Comparison of ENCODE assay signal across 8 mouse cellular contexts in genomic region chr11:100969189-100969743, GRCm38 (mm10). TPM values are rescaled to one million over a fixed set of nuclear protein-coding genes. Genes with fewer than 3 reads are reported as not detected.
DNase-seq lines count a peak whose midpoint lies in the region; ATAC-seq and TF ChIP-seq lines count a peak whose summit lies in the region.

No protein-coding gene starts in this region.

- peaks cover 60% of the 10 kb centered on the region for H3K79me2 ChIP-seq in myocyte (ENCODE audit: control insufficient read depth, insufficient read depth)

- peak overlapping the region; percentile 75 for H3K4me2 ChIP-seq in limb, embryonic 12.5 days
- H3K4me2 ChIP-seq in myocyte (ENCODE audit: low read depth) = peak overlapping the region; percentile 81

- 3% methylated on average over 34 of the region's 35 CpGs for WGBS in heart, embryonic 10.5 days
- WGBS in limb, embryonic 12.5 days = 5% methylated on average over 34 of the region's 35 CpGs

- H3ac ChIP-seq in myocyte (ENCODE audit: control insufficient read depth, insufficient read length) = peak overlapping the region; percentile 61

- peak; percentile 98 for DNase-seq in heart, adult 11 months
- no peak for DNase-seq in heart, adult 8-10 months (ENCODE audit: low spot score)
- DNase-seq in NIH3T3 (ENCODE audit: low read depth) = peak; percentile 61
- DNase-seq in heart, embryonic 10.5 days (ENCODE audit: low spot score) = no peak
- no peak for DNase-seq in cerebellum, postnatal 36 days
- DNase-seq in retina, embryonic 14.5 days (ENCODE audit: low spot score) = no peak

- peaks cover 22% of the 10 kb centered on the region for H3K36me3 ChIP-seq in heart, embryonic 10.5 days
- no peaks in the 10 kb centered on the region for H3K36me3 ChIP-seq in limb, embryonic 12.5 days
- no peaks in the 10 kb centered on the region for H3K36me3 ChIP-seq in myocyte (ENCODE audit: control insufficient read depth, insufficient read depth)

- peaks cover 72% of the 10 kb centered on the region for H3K4me1 ChIP-seq in heart, embryonic 10.5 days
- peaks cover 19% of the 10 kb centered on the region for H3K4me1 ChIP-seq in limb, embryonic 12.5 days (replicated peaks)

- H3K9ac ChIP-seq in limb, embryonic 12.5 days (replicated peaks) = peak overlapping the region; percentile 61

- H3K27ac ChIP-seq in heart, embryonic 10.5 days = peak overlapping the region; percentile 95
- H3K27ac ChIP-seq in limb, embryonic 12.5 days = no peak overlapping the region

- H3K4me3 ChIP-seq in heart, embryonic 10.5 days = peak overlapping the region; percentile 82
- peak overlapping the region; percentile 49 for H3K4me3 ChIP-seq in limb, embryonic 12.5 days (replicated peaks)
- H3K4me3 ChIP-seq in myocyte = peak overlapping the region; percentile 98

- no peaks in the 10 kb centered on the region for H3K9me3 ChIP-seq in heart, embryonic 10.5 days
- no peaks in the 10 kb centered on the region for H3K9me3 ChIP-seq in limb, embryonic 12.5 days

- ATAC-seq in limb, embryonic 12.5 days (ENCODE audit: insufficient number of reproducible peaks, insufficient read depth, low FRiP score, low TSS enrichment, low read depth) = no peak

- H3K27me3 ChIP-seq in heart, embryonic 10.5 days (ENCODE audit: insufficient read depth, poor library complexity, severe bottlenecking) = peaks cover 76% of the 10 kb centered on the region
- H3K27me3 ChIP-seq in limb, embryonic 12.5 days = peaks cover 97% of the 10 kb centered on the region
- no peaks in the 10 kb centered on the region for H3K27me3 ChIP-seq in myocyte (ENCODE audit: control insufficient read depth, insufficient read depth, insufficient read length)

- no peak for TF ChIP-seq POLR2A in myocyte (IDR thresholded peaks at IDR 0.05; ENCODE audit: insufficient read length, low read depth)

TF ChIP-seq in myocyte, 11 proteins besides CTCF, POLR2A, EP300 and RAD21:
- TF ChIP-seq MYOD1 (IDR thresholded peaks at IDR 0.05; ENCODE audit: control insufficient read depth in 1 of 3, insufficient read length in 2 of 3, low read depth in 2 of 3) = peak in 1 of 3 experiments; percentile 19
- TF ChIP-seq MYOG (IDR thresholded peaks at IDR 0.05; ENCODE audit: control insufficient read depth in 1 of 3, insufficient read depth in 1 of 3, insufficient read length in 2 of 3, low read depth in 2 of 3) = no peak

RNA-seq across cellular contexts. Expression of gene Cavin1, which starts 1.4 kb away (rescaled TPM):
- 100 to 1,000 TPM; 190 to 247 (median 212) TPM for total RNA-seq in heart, adult 8-10 months (2022)
- polyA plus RNA-seq in heart, embryonic 10.5 days (2016; fragmentation: Nextera tagmentation; extraction: Ambion mirVana) = 139 and 252 TPM in 2 replicates
- 38.4 and 48.2 TPM in 2 replicates for polyA plus RNA-seq in limb, embryonic 12.5 days (2016; fragmentation: Nextera tagmentation; extraction: Ambion mirVana)
- polyA plus RNA-seq in myocyte (2012; fragmentation: generic; extraction: Trizol) = 284 TPM

RNA-seq across cellular contexts. Expression of gene Stat3, which starts 29.9 kb away (rescaled TPM):
- total RNA-seq in heart, adult 8-10 months (2022) = 100 to 1,000 TPM in 1 of 4 experiments, 10 to 100 TPM in 3; 76.6 to 108 (median 91.0) TPM
- 33.7 and 41.5 TPM in 2 replicates for polyA plus RNA-seq in heart, embryonic 10.5 days (2016; fragmentation: Nextera tagmentation; extraction: Ambion mirVana)
- 40.5 and 40.8 TPM in 2 replicates for polyA plus RNA-seq in limb, embryonic 12.5 days (2016; fragmentation: Nextera tagmentation; extraction: Ambion mirVana)
- polyA plus RNA-seq in myocyte (2012; fragmentation: generic; extraction: Trizol) = 93.7 TPM

RNA-seq across cellular contexts. Expression of gene Atp6v0a1, which starts 40.0 kb away (rescaled TPM):
- 100 to 1,000 TPM in 1 of 4 experiments, 10 to 100 TPM in 3; 85.0 to 100 (median 88.9) TPM for total RNA-seq in heart, adult 8-10 months (2022)
- 54.4 and 66.3 TPM in 2 replicates for polyA plus RNA-seq in heart, embryonic 10.5 days (2016; fragmentation: Nextera tagmentation; extraction: Ambion mirVana)
- polyA plus RNA-seq in limb, embryonic 12.5 days (2016; fragmentation: Nextera tagmentation; extraction: Ambion mirVana) = 26.9 and 29.4 TPM in 2 replicates
- polyA plus RNA-seq in myocyte (2012; fragmentation: generic; extraction: Trizol) = 45.0 TPM

Comparison
In these comparisons a context has a peak if more than half of its experiments do, and no peak if none do; other contexts are left out.
1. DNase-seq: peak in heart, adult 11 months (single experiment) and NIH3T3 (single experiment); none in heart, adult 8-10 months (single experiment), heart, embryonic 10.5 days (single experiment), cerebellum, postnatal 36 days (0 of 2) and retina, embryonic 14.5 days (single experiment).
2. Peak in every context shown above with its lines, with median percentiles within 50 percentile points of each other: H3K4me3 ChIP-seq.